Mouse (Mus musculus) retina, embryonic 14.5 days (tissue): ENCODE measurements around the gene 1700034I23Rik.
"Not testable (repeated sequence)": the region's sequence is repeated elsewhere in the genome, so short reads cannot be mapped to it uniquely, and the experiment has no call there.

Source experiments
- DNase-seq: peaks from one replicate; pipeline ENCODE4 v3.0.0-alpha.2; 2015; ENCODE audit warnings: low spot score

1700034I23Rik gene

GRCm38 (mm10) chr3:40902443-40902842 lies at the start of gene 1700034I23Rik:
TSS of gene 1700034I23Rik (minus strand) at chr3:40902543.
- DNase-seq = not testable (repeated sequence)

- DNase-seq = peak; percentile 57
Measured at GRCm38 (mm10) chr3:40951365-40951764, 49.0 kb upstream of the 1700034I23Rik start.

- DNase-seq = peak; percentile 58
Measured at GRCm38 (mm10) chr3:40950601-40951201, 48.4 kb upstream of the 1700034I23Rik start.

DNA sequence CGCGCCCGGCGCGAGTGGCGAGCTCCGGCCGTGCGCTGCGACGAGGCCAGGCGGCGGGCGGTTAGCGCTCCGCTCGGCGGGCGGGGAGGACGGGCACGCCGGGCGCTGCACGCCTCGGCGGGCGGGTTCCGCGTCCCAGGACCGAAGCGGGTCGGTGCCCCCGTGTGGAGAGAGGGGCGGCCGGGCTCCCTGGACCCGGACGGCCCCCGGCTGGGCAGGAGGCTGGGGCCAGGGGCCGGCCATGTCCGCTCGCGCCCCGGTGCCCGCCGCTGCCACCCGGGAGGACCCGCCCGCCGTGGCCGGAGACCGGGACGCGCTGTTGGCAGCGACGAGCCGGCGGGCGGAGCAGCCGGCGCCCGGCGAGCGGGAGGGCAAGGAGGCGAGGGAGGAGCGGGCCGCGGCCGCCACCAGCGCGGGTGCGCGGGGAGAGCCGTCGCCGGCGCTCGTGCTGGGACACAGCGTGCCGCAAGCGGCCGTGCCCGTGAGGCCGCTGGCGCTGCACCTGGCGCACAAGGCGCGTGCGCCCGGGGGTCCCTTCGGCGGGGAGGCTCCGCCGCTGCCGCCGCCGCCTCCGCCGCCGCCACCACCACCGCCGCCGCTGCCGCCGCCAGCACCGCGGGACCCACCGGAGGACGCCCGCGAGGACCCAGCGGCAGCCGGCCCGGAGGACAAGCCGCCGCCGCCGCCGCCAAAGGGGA lies 47.7 kb upstream of the 1700034I23Rik start:
- peak; percentile 45 for DNase-seq

DNA sequence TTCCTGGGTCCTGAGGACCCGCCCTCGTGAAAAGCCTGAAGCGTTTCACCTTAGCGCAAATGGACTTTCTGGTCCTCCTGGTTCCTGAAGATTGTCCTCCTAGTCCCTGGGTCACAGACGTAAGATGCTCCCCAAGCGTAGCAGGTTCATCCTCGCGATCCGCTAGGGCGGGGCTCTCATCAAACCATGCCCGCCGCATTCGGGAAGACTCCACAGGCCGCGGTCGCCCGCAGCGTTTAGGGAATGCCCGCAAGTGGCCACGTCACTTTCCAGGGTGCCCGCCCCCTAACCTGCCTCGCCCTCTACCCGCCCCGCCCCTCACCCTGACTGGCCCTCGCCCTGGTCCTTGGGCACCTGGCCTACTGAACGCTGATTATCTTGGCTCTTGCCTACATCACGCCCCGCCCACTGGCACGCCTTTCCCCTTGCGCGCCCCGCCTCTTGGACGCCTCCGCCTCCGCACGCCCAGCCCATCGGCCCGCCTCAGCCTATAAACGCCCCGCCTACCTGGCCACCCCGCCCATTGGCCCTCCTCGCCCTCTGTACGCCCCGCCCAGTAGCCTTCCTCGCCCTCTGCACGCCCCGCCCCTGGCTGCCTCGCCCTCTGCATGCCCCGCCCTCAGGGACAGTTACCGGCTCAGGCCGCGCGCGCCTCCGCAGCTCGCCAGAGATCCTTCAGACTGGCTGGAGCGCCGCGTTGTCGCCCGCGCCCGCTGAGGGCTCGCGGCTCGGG lies 47.0 kb upstream of the 1700034I23Rik start, which contains the start of gene Larp1b:
TSS of gene Larp1b (plus strand) at position 659 of the 733 bp plus-strand sequence.
- peak; percentile 99 for DNase-seq

GRCm38 (mm10) chr3:40939019-40939418 lies 36.7 kb upstream of the 1700034I23Rik start:
- no peak for DNase-seq

- DNase-seq = no peak
Measured at GRCm38 (mm10) chr3:40938592-40938991, 36.2 kb upstream of the 1700034I23Rik start.

- no peak for DNase-seq
Measured at GRCm38 (mm10) chr3:40938189-40938588, 35.8 kb upstream of the 1700034I23Rik start.

DNA sequence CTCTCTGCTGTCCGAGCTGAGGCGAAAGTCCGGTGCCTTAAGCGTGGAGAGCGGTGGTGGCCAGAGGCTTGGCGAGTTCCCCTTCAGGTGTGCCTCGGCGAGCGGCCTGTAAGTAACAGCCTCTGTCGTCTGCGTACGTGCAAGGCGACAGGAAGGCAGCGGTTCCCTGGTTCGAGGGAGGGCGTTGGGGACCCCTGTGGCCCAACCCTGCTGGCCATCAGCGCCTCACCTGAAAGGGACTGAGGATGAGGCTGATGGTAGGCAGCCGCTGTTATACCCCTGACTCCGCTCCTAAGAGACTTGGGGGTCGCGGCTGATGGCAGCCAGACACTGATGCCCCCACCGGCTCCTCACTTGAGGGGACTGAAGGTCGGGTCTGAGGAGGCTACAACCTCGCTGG lies 8.0 kb downstream of the 1700034I23Rik start:
- DNase-seq = peak; percentile 30

GRCm38 (mm10) chr3:40893816-40894258 lies 8.5 kb downstream of the 1700034I23Rik start:
- peak; percentile 100 for DNase-seq

- not testable (repeated sequence) for DNase-seq
Measured at GRCm38 (mm10) chr3:40853123-40853738, 49.1 kb downstream of the 1700034I23Rik start.
